Mouse (Mus musculus) embryonic facial prominence, embryonic 14.5 days (tissue): ENCODE results near the gene Mbnl2. TPM values are rescaled to one million over a fixed set of nuclear protein-coding genes. Genes with fewer than 3 reads are reported as not detected.
A peak's percentile ranks its signal among the peaks of the same experiment; 100 is the strongest.

ENCODE experiments used
- ATAC-seq: fragments of 200-750 bp; cut with Nextera tagmentation; 2 replicates; pipeline ENCODE4 v1.8.0; 2017; ENCODE audit warnings: low read depth, moderate number of reproducible peaks, moderate TSS enrichment
- DNase-seq: peaks from one replicate; pipeline ENCODE4 v3.0.0-alpha.2; 2015; ENCODE audit warnings: low spot score
- H3K27ac ChIP-seq: fragments of 300-500 bp; sonication (generic); replicated peaks from 2 replicates; pipeline ENCODE4 v1.5.1; 2014; ENCODE audit warnings: low read depth, mild to moderate bottlenecking, low read length, moderate library complexity
- H3K27me3 ChIP-seq: fragments of 300-500 bp; sonication (generic); replicated peaks from 2 replicates; pipeline ENCODE4 v1.6.1; 2014; ENCODE audit warnings: low read length; ENCODE audit not compliant: control insufficient read depth, insufficient read depth
- H3K36me3 ChIP-seq: fragments of 300-500 bp; sonication (generic); 2 replicates; pipeline ENCODE4 v1.6.1; 2014; ENCODE audit warnings: low read length, mixed read lengths; ENCODE audit not compliant: control insufficient read depth, insufficient read depth
- H3K4me1 ChIP-seq: fragments of 300-500 bp; sonication (generic); 2 replicates; pipeline ENCODE4 v1.6.1; 2014; ENCODE audit warnings: antibody characterized with exemption, low read length; ENCODE audit not compliant: control insufficient read depth, insufficient read depth
- H3K4me2 ChIP-seq: fragments of 300-500 bp; sonication (generic); 2 replicates; pipeline ENCODE4 v1.6.1; 2014; ENCODE audit warnings: low read depth, mild to moderate bottlenecking, low read length, moderate library complexity, mixed read lengths
- H3K4me3 ChIP-seq: fragments of 300-500 bp; sonication (generic); 2 replicates; pipeline ENCODE4 v1.5.1; 2014; ENCODE audit warnings: low read depth, mild to moderate bottlenecking, low read length
- H3K9ac ChIP-seq: fragments of 300-500 bp; sonication (generic); 2 replicates; pipeline ENCODE4 v1.6.1; 2014; ENCODE audit warnings: low read depth, mild to moderate bottlenecking, low read length, moderate library complexity, mixed read lengths
- H3K9me3 ChIP-seq: fragments of 300-500 bp; sonication (generic); 2 replicates; pipeline ENCODE4 v1.6.1; 2016; ENCODE audit warnings: low read length; ENCODE audit not compliant: control insufficient read depth
- WGBS: fragments of 180-500 bp; shearing (Covaris S2); extraction: QIAGEN DNeasy Blood & Tissue Kit; methylation state at CpG from one replicate; pipeline ENCODE4 v1.1.7; 2014; 5-methylcytosine and 5-hydroxymethylcytosine counted together
- polyA plus RNA-seq: library from polyadenylated mRNA; unstranded; fragments of >200 nt; fragmentation: Nextera tagmentation; extraction: Ambion mirVana; gene quantifications from 2 replicates; pipeline ENCODE4 v1.2.1, GENCODE M21; 2014

The Mbnl2 gene
- polyA plus RNA-seq, 1 experiment from 2014 or later = 162 TPM

DNA sequence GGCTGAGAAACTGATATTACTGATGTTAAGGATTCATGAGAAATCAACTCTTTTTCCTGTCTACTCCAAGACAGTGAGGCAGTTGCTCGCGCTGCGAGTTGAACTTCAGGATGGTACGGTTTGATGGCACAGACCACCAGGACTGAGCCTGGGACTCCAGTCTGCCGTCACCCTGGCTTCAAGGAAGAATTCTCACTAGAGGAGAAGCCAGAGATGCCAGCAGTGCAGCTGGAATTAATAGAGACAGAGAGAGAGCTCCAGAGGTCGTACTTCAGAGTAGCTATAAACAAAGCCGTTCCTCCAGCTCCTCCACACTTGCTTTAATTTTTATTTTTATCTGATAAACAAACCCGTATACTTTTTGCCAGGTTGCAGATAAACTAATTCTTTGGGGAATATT, 102.5 kb downstream of the Mbnl2 start:
- Histone ChIP-seq H3K36me3 (peaks cover 34% of the 10 kb centered on the region), H3K9ac (no peak overlapping the region), H3K27ac (no peak overlapping the region; the same call in 1 of the 2 replicates), H3K4me3 (no peak overlapping the region), H3K4me1 (peaks cover 45% of the 10 kb centered on the region), H3K4me2 (no peak overlapping the region), H3K9me3 (no peaks in the 10 kb centered on the region), H3K27me3 (no peaks in the 10 kb centered on the region)
- DNase-seq (peak; percentile 64), ATAC-seq (no peak)
- 41% methylated on average over 8 of the region's 8 CpGs for WGBS

DNA sequence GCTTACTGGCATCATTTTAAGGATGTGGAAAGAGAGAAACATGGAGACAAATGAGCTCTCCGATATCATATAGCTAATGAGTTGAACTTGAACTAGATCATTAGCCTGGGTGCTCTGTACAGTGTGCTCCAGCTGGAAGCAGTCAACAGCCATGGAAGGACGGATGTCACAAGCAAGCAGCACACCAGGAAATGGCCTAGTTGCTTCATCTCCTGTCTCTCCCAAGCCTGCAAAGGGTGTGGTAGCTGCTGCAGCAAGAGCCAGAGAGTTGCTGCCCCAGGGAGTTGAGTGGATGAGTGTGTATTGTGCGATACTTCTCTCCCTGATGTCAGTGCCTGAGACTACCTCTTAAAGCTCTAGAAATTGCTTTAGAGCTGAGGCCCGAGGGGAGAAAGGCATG, 104.2 kb downstream of the Mbnl2 start:
- H3K36me3 ChIP-seq = peaks cover 34% of the 10 kb centered on the region
- H3K9me3 ChIP-seq = no peaks in the 10 kb centered on the region
- peaks cover 36% of the 10 kb centered on the region for H3K4me1 ChIP-seq
- H3K27me3 ChIP-seq = no peaks in the 10 kb centered on the region
- no peak for DNase-seq
- H3K9ac ChIP-seq = no peak overlapping the region
- H3K4me3 ChIP-seq = no peak overlapping the region
- 68% methylated on average over 4 of the region's 4 CpGs for WGBS
- no peak overlapping the region for H3K4me2 ChIP-seq
- no peak for ATAC-seq
- H3K27ac ChIP-seq = no peak overlapping the region

DNA sequence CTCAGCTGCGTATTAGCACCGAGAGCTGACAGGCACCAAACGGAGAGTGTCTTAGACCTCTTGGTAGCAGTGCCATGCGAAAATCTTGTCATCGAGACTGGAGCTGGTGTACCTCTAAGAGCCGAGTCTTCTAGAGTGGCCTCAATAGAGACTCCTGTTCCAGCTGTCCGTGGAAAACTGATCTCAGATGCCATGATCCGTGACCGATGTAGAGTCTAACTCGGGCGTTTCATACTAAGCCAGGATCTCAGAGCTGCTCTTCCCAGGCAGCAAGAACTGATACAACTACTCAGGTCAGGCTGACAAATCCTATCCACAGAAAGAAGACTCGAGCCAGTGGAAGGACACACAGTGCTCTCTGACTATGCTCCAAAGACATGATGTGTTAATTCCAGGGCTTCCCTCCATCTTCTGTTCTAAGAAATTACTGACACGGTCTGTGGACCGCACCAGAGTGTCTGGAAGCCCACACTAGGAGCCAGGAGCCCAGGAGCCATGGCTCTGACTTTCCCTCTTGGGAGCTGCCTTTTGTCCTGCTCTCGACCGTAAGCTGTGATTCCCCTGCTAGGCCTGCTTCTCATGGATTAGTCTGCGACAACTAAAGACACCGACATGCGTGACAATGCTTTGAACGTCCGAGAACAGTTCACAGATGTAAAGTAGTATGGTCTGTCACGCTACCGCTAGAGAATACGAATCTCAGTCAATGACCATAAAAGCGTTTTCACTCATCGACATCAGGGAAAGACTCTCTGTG, 106.1 kb downstream of the Mbnl2 start:
- H3K36me3 ChIP-seq = peaks cover 29% of the 10 kb centered on the region
- no peak for ATAC-seq
- no peaks in the 10 kb centered on the region for H3K9me3 ChIP-seq
- H3K4me2 ChIP-seq = no peak overlapping the region
- no peak overlapping the region for H3K9ac ChIP-seq
- DNase-seq = peak; percentile 49
- H3K4me1 ChIP-seq = peaks cover 28% of the 10 kb centered on the region; the same call in 1 of the 2 replicates
- 78% methylated on average over 26 of the region's 26 CpGs for WGBS
- no peak overlapping the region for H3K4me3 ChIP-seq
- no peak overlapping the region for H3K27ac ChIP-seq
- no peaks in the 10 kb centered on the region for H3K27me3 ChIP-seq

DNA sequence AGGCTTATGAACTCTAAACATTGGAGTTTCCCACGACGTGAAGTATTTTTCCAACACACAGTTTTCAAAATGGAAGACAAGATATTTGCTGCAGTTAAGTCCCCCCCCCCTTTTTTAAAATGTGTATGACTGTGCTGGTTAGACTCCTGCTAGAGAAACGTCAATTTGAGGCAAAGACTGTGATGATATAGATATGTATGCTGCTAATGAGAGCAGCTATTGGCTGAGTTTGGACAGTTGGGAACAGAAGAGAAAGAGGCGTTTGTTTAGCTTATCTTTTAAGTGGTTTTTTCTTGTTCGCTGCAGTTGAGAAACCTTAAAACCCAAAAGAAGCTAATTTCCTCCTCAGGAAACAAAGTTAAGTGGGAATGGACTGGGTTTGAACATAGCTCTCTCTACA, 106.7 kb downstream of the Mbnl2 start:
- no peak for DNase-seq
- H3K4me1 ChIP-seq = peaks cover 26% of the 10 kb centered on the region; the same call in 1 of the 2 replicates

DNA sequence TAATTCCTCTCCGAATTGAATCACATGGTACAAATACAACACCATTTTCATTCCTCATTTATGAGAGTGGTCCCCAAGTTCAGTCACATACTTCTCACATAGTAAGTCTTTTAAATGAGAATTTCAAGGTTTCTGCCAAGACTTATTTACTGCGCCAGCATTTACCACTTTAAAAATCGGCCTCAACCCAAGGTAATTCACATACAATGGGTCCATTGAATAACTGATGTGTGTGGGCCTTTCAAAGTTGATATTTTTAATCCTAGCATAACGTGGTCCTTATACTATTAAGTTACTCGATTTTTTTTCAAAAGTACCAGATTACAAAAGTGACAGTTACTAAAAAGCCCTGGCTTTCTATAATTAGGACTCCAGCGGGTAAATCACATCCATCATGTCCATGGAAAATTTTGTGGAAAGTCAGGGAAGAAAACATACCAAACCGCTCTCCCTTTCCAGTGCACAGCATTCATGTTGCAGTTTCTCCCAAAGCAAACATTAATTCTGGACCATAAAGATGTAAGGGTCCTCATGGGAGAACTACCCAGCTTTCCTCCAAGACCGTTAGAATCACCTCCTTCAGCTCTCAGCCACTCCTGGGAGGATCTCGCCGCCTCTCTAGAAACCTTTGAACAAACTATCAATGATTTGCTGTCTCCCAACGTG, 107.8 kb downstream of the Mbnl2 start:
- Histone ChIP-seq H3K9ac (no peak overlapping the region), H3K4me3 (no peak overlapping the region), H3K4me1 (peaks cover 16% of the 10 kb centered on the region; the same call in 1 of the 2 replicates), H3K27ac (peak overlapping the region; percentile 57; the same call in 1 of the 2 replicates), H3K36me3 (peaks cover 36% of the 10 kb centered on the region), H3K4me2 (no peak overlapping the region), H3K27me3 (no peaks in the 10 kb centered on the region), H3K9me3 (no peaks in the 10 kb centered on the region)
- ATAC-seq = peak; percentile 53
- DNase-seq = peak; percentile 49
- WGBS = 63% methylated on average over 11 of the region's 11 CpGs

More for the DNA sequence above, 106.7 kb downstream of the Mbnl2 start:
- Histone ChIP-seq H3K27me3 (no peaks in the 10 kb centered on the region), H3K27ac (0 out of 2 replicates have a peak overlapping the region, but pooled peaks have one; percentile 16), H3K9me3 (no peaks in the 10 kb centered on the region), H3K9ac (no peak overlapping the region), H3K36me3 (peaks cover 29% of the 10 kb centered on the region), H3K4me2 (no peak overlapping the region), H3K4me3 (no peak overlapping the region)
- WGBS = 64% methylated on average over 5 of the region's 5 CpGs
- ATAC-seq = no peak

DNA sequence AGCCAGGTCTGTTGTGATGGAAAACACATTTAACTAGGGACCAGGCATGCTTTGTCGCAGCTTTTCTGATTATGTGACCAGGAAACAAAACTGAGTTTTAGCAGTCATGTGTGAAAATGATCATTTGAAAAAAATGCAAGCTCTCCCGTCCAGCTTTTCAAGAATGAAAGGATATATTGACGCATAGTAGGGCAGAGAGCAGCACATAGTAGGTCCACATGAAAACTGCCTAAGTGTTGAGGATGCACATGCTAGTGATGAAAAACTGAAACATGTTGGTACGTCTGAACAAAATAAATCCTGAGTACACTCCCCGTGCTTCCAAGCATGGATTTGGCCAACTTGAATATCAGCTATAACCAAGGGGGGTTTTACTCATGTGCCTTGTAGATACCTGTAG, 109.1 kb downstream of the Mbnl2 start:
- H3K27me3 ChIP-seq = no peaks in the 10 kb centered on the region
- WGBS = 90% methylated on average over 5 of the region's 5 CpGs

DNA sequence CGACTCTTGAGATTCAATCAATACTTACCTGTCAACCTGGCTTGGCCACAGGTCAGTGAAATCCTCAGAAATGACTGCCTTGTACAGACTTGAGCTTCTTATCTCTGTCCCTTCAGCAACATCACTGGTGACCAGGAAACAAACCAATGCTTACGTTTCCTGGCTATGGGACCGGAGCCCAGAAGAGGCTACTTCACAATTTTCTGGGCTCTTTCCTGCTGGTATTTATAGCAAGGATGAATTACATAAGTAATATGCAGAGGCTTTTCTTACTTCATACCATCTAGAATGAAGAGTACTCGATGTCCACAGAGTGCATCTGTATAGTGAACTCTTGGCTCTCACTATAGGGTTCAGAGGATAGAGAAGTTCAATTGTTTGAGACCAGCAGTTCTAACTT, 111.8 kb downstream of the Mbnl2 start:
- no peaks in the 10 kb centered on the region for H3K9me3 ChIP-seq
- DNase-seq = no peak
- no peaks in the 10 kb centered on the region for H3K27me3 ChIP-seq
- H3K4me1 ChIP-seq = peaks cover 9% of the 10 kb centered on the region
- peaks cover 38% of the 10 kb centered on the region for H3K36me3 ChIP-seq
- WGBS = 77% methylated on average over 4 of the region's 4 CpGs
- no peak overlapping the region for H3K4me3 ChIP-seq
- no peak overlapping the region for H3K27ac ChIP-seq
- no peak overlapping the region for H3K9ac ChIP-seq
- ATAC-seq = no peak
- no peak overlapping the region for H3K4me2 ChIP-seq

More for the DNA sequence above, 109.1 kb downstream of the Mbnl2 start:
- no peak for DNase-seq
- no peak overlapping the region for H3K9ac ChIP-seq
- no peak for ATAC-seq
- no peak overlapping the region for H3K27ac ChIP-seq
- H3K36me3 ChIP-seq = peaks cover 39% of the 10 kb centered on the region
- H3K4me2 ChIP-seq = no peak overlapping the region
- peaks cover 16% of the 10 kb centered on the region for H3K4me1 ChIP-seq
- no peaks in the 10 kb centered on the region for H3K9me3 ChIP-seq
- H3K4me3 ChIP-seq = no peak overlapping the region

DNA sequence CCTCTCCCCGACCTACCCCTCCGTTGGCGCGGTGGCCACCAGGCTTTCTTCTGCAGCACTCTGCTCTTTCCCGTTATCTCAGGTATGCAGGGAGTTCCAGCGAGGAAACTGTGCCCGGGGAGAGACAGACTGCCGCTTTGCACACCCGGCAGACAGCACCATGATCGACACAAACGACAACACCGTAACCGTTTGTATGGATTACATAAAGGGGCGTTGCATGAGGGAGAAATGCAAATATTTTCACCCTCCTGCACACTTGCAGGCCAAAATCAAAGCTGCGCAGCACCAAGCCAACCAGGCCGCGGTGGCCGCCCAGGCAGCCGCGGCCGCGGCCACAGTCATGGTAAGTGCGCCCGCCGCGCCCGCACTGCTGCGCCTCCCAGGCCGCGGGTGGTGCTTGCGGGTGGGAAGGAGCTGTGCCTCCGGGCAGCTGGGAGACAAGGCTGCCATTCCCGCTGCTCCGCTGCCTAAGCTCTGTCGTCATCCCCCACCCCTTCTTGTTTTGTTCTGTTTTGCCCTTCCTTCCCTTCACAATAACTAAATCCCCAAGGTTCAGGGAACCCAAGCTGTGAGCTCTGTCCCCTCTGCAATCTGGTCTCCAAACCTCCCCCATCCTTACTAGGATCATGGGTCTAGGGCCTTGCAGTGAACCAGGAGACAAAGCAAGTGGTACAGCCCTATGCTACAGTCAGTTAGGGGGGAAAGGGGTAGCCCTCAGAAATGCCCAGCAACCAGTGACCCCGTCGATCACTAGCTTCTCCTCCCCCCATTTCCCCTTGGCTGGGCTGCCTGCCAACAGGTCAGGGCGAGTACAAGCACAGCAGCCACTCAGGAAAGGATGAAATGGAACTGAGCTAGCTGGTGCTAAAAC, 113.6 kb downstream of the Mbnl2 start:
- Histone ChIP-seq H3K36me3 (peaks cover 51% of the 10 kb centered on the region), H3K9ac (0 out of 2 replicates have a peak overlapping the region, but pooled peaks have one; percentile 40), H3K27ac (no peak overlapping the region), H3K27me3 (no peaks in the 10 kb centered on the region), H3K9me3 (no peaks in the 10 kb centered on the region), H3K4me3 (no peak overlapping the region), H3K4me1 (peaks cover 5% of the 10 kb centered on the region), H3K4me2 (peak overlapping the region; percentile 38)
- peak; percentile 55 for DNase-seq
- ATAC-seq = peak; percentile 62
- WGBS = 23% methylated on average over 20 of the region's 38 CpGs
